Mouse (Mus musculus) embryonic facial prominence, embryonic 15.5 days (tissue): ENCODE measurements around the gene Trappc13. TPM values are rescaled to one million over a fixed set of nuclear protein-coding genes. Genes with fewer than 3 reads are reported as not detected.
A peak's percentile ranks its signal among the peaks of the same experiment; 100 is the strongest.
"Not testable (repeated sequence)": the region's sequence is repeated elsewhere in the genome, so short reads cannot be mapped to it uniquely, and the experiment has no call there.

ENCODE experiments used
- ATAC-seq: fragments of 200-750 bp; cut with Nextera tagmentation; 2 replicates; pipeline ENCODE4 v1.8.0; 2017; ENCODE audit warnings: low read depth, moderate TSS enrichment; ENCODE audit not compliant: insufficient number of reproducible peaks, low FRiP score, low TSS enrichment
- H3K27ac ChIP-seq: fragments of 300-500 bp; sonication (generic); replicated peaks from 2 replicates; pipeline ENCODE4 v1.5.1; 2015; ENCODE audit warnings: mild to moderate bottlenecking, inconsistent platforms
- H3K27me3 ChIP-seq: fragments of 300-500 bp; sonication (generic); 2 replicates; pipeline ENCODE4 v1.6.1; 2015; ENCODE audit warnings: inconsistent platforms
- H3K36me3 ChIP-seq: fragments of 300-500 bp; sonication (generic); 2 replicates; pipeline ENCODE4 v1.6.1; 2015; ENCODE audit warnings: mild to moderate bottlenecking, inconsistent platforms
- H3K4me1 ChIP-seq: fragments of 300-500 bp; sonication (generic); 2 replicates; pipeline ENCODE4 v1.6.1; 2015; ENCODE audit warnings: inconsistent platforms
- H3K4me2 ChIP-seq: fragments of 300-500 bp; sonication (generic); replicated peaks from 2 replicates; pipeline ENCODE4 v1.6.1; 2015; ENCODE audit warnings: mild to moderate bottlenecking, inconsistent platforms
- H3K4me3 ChIP-seq: fragments of 300-500 bp; sonication (generic); replicated peaks from 2 replicates; pipeline ENCODE4 v1.5.1; 2015; ENCODE audit warnings: mild to moderate bottlenecking, inconsistent platforms
- H3K9ac ChIP-seq: fragments of 300-500 bp; sonication (generic); 2 replicates; pipeline ENCODE4 v1.6.1; 2015; ENCODE audit warnings: inconsistent platforms
- H3K9me3 ChIP-seq: fragments of 300-500 bp; sonication (generic); replicated peaks from 2 replicates; pipeline ENCODE4 v1.6.1; 2016; ENCODE audit warnings: inconsistent platforms
- whole genome bisulfite sequencing: fragments of 180-500 bp; shearing (Covaris S2); methylation state at CpG from one replicate; pipeline ENCODE4 v1.1.7; 2015; 5-methylcytosine and 5-hydroxymethylcytosine counted together
- polyA plus RNA-seq: library from polyadenylated mRNA; unstranded; fragments of >200 nt; fragmentation: Nextera tagmentation; extraction: Ambion mirVana; gene quantifications from 2 replicates; pipeline ENCODE4 v1.2.1, GENCODE M21; 2015

Gene Trappc13
- polyA plus RNA-seq: 55.0 and 55.9 TPM in 2 replicates

DNA sequence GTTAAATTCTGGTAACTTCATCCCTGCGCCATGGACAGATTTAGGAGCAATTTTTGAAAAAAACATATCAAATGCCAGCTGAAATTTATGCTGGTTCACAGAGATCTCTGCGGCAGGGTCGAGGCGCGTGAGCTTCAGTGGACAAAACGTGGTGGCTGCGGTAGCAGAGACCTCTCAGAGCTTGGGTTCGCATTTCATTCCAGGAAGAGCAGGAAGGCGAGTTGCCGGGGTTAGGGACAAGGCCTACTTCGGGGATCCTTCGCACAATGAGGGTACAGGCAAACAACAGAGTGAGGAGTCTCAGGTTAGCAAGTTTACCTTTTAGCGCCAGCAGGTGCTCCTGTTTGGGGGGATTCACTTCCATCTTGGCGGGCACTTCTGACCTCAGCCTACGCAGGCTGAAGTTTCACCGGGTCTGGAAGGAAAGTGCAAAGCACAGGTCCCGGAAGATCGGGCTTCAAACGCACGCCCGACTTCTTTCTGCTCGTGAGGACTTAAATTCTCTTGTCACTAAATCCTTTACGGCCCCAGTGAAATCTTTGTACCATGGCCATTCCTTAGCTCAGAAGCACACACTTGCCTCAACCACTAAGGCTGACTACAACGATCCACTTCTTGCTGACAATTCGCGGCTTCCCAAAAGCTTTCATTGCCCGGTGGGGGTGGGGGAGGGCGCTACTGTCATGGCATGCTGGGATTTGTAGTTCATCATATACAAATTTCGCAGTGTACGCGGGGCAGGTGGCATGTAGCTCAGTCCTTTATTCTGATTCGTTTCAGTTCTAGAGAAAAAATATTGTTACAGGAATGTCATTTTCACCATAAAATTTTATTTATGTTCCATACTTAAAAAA is at the start of gene Trappc13:
Trappc13 (minus strand) TSS at position 674 of the 854 bp plus-strand sequence.
- H3K4me1 ChIP-seq: peaks cover 7% of the 10 kb centered on the region; the same call in 1 of the 2 replicates
- H3K4me3 ChIP-seq: peak within 1 kb of the TSS; percentile 98
- peak within 1 kb of the TSS; percentile 86 for H3K27ac ChIP-seq
- peak; percentile 84 for ATAC-seq
- H3K27me3 ChIP-seq: no peaks in the 10 kb centered on the region
- H3K9me3 ChIP-seq: no peaks in the 10 kb centered on the region
- under 1% methylated on average over 32 of the region's 32 CpGs for WGBS
- H3K9ac ChIP-seq: peak within 1 kb of the TSS; percentile 85
- H3K4me2 ChIP-seq: peak within 1 kb of the TSS; percentile 53
- no peaks in the 10 kb centered on the region for H3K36me3 ChIP-seq

DNA sequence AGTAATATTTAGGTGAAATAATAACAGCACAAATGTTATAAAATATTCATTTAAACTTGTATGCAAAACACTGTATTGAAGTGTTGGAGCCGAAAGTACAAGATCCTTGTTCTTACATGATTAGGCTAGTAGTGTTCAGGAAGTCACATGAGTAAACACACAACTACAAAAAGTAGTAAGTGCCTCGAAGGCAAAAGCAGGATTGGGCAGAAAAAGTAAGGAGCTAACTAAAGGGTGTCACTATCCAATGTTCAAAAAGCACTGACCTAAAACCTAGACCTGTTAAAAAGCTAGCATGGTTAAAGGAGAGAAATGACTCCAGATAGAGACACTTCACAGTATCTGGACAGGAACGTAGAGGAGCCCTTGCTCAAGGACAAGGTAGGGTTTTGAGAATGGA is 49.2 kb upstream of the Trappc13 start:
- no peak overlapping the region for H3K27ac ChIP-seq
- peak overlapping the region; percentile 82 for H3K4me3 ChIP-seq
- H3K9me3 ChIP-seq: no peaks in the 10 kb centered on the region
- no peaks in the 10 kb centered on the region for H3K27me3 ChIP-seq
- H3K36me3 ChIP-seq: 0 out of 2 replicates have a peak, but pooled peaks cover 3% of the 10 kb centered on the region
- H3K9ac ChIP-seq: no peak overlapping the region
- ATAC-seq: no peak
- peaks cover 9% of the 10 kb centered on the region; the same call in 1 of the 2 replicates for H3K4me1 ChIP-seq
- 53% methylated on average over 3 of the region's 3 CpGs for WGBS
- H3K4me2 ChIP-seq: peak overlapping the region; percentile 59

DNA sequence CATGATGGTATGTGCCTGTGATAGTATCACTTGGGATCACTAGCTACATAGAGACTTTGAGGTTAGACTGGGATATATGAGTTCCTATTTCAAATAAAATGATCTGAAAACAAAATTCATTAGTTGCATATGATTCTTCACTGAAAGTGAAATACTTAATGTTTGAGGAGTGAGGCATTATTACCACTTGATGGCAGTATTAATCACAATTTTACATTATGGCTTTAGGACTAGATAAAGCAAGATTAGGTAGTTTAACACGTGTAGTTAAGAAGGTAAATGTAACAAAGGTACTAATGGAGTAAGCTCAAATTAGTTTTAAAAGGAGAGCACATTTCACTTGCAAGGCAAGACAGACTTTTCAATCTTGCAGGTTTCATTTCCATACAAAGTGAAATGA is 26.0 kb upstream of the Trappc13 start:
- no peak overlapping the region for H3K4me2 ChIP-seq
- no peak overlapping the region for H3K9ac ChIP-seq
- WGBS: 59% methylated on average over 1 of the region's 1 CpGs
- no peaks in the 10 kb centered on the region for H3K4me1 ChIP-seq
- no peaks in the 10 kb centered on the region for H3K27me3 ChIP-seq
- peaks cover 16% of the 10 kb centered on the region for H3K36me3 ChIP-seq
- H3K4me3 ChIP-seq: no peak overlapping the region
- H3K27ac ChIP-seq: no peak overlapping the region
- H3K9me3 ChIP-seq: no peaks in the 10 kb centered on the region
- ATAC-seq: no peak

DNA sequence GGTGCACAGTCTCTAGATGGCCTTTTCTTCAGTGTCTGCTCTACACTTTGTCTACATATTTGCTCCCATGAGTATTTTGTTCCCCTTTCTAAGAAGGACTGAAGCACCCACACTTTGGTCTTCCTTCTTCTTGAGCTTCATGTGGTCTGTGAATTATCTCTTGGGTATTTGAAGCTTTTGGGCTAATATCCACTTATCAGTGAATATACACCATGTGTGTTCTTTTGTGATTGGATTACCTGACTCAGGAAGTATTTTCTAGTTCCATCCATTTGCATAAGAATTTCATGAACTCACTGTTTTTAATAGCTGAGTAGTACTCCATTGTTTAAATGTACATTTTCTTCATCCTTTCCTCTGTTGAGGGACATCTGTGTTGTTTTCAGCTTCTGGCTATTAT is 17.6 kb upstream of the Trappc13 start:
- not testable (repeated sequence) for H3K27ac ChIP-seq, ATAC-seq, H3K9me3 ChIP-seq, H3K4me2 ChIP-seq, H3K4me1 ChIP-seq, H3K9ac ChIP-seq, H3K4me3 ChIP-seq, H3K27me3 ChIP-seq
- peaks cover 34% of the 10 kb centered on the region for H3K36me3 ChIP-seq

DNA sequence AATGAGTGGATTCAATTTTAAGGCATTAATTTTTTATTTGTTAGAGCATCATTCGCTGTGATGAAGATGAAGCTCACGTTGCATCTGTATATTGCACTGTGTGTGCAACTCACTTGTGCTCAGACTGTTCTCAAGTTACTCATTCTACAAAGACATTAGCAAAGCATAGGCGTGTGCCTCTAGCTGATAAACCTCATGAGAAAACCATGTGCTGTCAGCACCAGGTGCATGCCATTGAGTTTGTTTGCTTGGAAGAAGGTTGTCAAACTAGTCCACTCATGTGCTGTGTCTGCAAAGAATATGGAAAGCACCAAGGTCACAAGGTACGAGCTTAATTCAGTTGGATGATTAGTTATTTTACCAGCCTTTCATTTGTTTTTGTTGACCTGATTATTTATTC is 9.1 kb upstream of the Trappc13 start:
- WGBS: 84% methylated on average over 4 of the region's 4 CpGs
- Histone ChIP-seq H3K36me3 (peaks cover 35% of the 10 kb centered on the region; the same call in 1 of the 2 replicates), H3K4me3 (no peak overlapping the region), H3K27me3 (no peaks in the 10 kb centered on the region), H3K9ac (no peak overlapping the region), H3K9me3 (no peaks in the 10 kb centered on the region), H3K27ac (no peak overlapping the region), H3K4me2 (no peak overlapping the region), H3K4me1 (no peaks in the 10 kb centered on the region)
- no peak for ATAC-seq

DNA sequence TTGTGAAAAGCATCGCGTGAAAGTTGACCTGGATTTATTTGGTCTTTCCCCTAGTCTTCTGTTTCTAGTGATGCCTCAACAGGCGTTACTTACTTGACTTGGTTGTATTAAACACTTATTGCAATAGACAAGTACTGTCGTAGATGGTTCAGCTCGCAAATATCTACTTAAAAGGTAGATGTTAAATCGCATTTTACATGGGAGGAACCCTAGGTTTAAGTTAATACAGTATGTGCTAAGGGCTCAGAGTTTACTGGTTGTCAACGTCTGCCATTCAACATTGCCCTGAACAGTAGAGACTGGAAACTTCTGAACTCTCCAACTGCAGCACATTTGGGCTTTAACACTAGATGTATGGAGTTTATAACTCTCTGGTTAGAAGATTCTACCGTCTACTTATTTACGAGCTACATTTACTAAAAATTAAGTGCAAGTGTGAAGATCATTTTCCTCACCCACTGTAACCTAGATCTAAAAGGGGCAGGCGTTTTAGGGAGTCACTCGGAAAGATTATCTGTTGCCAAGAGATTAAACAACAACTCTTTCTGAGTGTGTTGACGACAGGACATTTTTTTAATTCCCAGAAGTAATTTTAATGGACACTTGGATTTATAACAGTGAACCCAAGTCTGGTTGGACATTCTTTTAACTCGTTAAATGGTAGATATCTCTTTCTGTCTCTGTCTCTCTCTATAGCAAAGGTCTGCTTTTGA is 1.1 kb upstream of the Trappc13 start:
- Histone ChIP-seq H3K9ac (peak overlapping the region; percentile 85), H3K4me1 (peaks cover 7% of the 10 kb centered on the region; the same call in 1 of the 2 replicates), H3K4me2 (peak overlapping the region; percentile 53), H3K36me3 (0 out of 2 replicates have a peak, but pooled peaks cover 6% of the 10 kb centered on the region), H3K4me3 (peak overlapping the region; percentile 98), H3K27ac (peak overlapping the region; percentile 86), H3K9me3 (no peaks in the 10 kb centered on the region), H3K27me3 (no peaks in the 10 kb centered on the region)
- WGBS: 15% methylated on average over 13 of the region's 13 CpGs
- no peak for ATAC-seq

DNA sequence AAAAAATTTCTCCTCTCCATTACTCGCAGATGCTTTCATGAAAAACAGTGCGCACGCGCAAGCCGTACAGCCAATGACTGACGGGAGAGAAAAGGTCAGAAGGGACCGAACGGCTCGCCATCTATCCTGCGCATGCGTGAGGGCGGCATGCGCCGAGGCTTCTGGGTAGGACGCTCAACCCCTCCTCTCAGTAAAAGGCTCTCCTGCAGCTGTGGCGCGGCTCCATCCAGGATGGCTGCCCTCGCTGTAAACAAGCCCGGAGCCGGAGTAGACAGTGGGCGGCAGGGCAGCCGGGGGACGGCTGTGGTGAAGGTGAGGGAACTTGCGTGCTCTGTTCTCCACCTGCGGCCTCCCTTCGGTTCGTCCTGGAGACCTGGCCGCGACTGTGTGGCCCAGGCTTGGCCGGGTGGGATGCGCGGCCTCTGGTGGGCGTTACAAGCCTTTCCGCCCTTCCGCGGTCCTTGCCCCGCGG is 417 bp upstream of the Trappc13 start, which contains the start of gene Trim23:
Trim23 (plus strand) TSS at position 148 of the 472 bp plus-strand sequence.
- 0 out of 2 replicates have a peak, but pooled peaks cover 2% of the 10 kb centered on the region for H3K36me3 ChIP-seq
- H3K9me3 ChIP-seq: no peaks in the 10 kb centered on the region
- peak within 1 kb of the TSS; percentile 98 for H3K4me3 ChIP-seq
- WGBS: under 1% methylated on average over 38 of the region's 38 CpGs
- peak; percentile 99 for ATAC-seq
- peak within 1 kb of the TSS; percentile 85 for H3K9ac ChIP-seq
- H3K4me2 ChIP-seq: peak within 1 kb of the TSS; percentile 53
- H3K27me3 ChIP-seq: no peaks in the 10 kb centered on the region
- H3K4me1 ChIP-seq: peaks cover 7% of the 10 kb centered on the region; the same call in 1 of the 2 replicates
- H3K27ac ChIP-seq: peak within 1 kb of the TSS; percentile 86

DNA sequence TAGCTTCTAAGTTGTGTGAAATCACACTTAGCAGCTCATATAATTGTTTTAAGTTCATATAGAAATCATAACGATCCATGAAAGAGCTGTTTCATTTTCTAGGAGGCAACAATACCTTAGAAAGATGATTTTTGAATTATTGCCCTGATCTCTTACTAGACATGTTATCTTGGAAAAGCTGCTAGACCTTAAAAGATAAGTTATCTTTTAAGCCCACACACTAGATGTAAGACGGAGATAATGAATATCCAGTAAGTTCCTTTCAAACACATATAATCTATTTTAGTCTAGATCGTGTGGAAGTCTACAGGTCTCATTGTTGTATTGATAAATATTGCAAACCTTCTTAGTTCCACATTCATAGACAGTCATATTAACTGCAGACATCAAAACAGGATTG is 1.4 kb downstream of the Trappc13 start:
- H3K4me1 ChIP-seq: peaks cover 7% of the 10 kb centered on the region; the same call in 1 of the 2 replicates
- H3K27ac ChIP-seq: no peak overlapping the region
- 75% methylated on average over 3 of the region's 3 CpGs for WGBS
- no peak for ATAC-seq
- H3K36me3 ChIP-seq: no peaks in the 10 kb centered on the region
- H3K9ac ChIP-seq: no peak overlapping the region
- peak overlapping the region; percentile 46 for H3K4me2 ChIP-seq
- no peaks in the 10 kb centered on the region for H3K27me3 ChIP-seq
- H3K9me3 ChIP-seq: no peaks in the 10 kb centered on the region
- H3K4me3 ChIP-seq: peak overlapping the region; percentile 31

DNA sequence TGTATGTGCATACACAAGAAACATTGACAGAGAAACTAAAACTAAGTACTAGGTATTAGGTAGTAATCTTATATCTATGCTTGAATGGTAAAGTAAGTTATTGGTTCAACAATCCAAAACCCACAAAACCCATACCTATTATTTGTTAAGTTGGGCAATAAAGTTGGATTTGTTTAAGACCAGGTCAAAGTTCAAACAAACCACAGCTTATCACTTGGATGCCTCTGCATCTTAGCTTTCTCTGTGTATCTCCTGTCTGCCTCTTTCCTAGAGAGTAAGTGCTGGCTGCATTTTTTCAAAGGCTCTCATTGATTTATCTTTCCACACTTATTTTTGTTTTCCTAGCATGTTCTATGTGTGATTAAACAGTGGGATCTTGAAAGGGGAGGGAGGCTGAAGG is 5.8 kb downstream of the Trappc13 start:
- Histone ChIP-seq H3K27me3 (no peaks in the 10 kb centered on the region), H3K9me3 (no peaks in the 10 kb centered on the region), H3K9ac (no peak overlapping the region), H3K4me1 (peaks cover 7% of the 10 kb centered on the region; the same call in 1 of the 2 replicates), H3K36me3 (peaks cover 14% of the 10 kb centered on the region), H3K4me3 (no peak overlapping the region), H3K4me2 (no peak overlapping the region), H3K27ac (no peak overlapping the region)
- no peak for ATAC-seq

DNA sequence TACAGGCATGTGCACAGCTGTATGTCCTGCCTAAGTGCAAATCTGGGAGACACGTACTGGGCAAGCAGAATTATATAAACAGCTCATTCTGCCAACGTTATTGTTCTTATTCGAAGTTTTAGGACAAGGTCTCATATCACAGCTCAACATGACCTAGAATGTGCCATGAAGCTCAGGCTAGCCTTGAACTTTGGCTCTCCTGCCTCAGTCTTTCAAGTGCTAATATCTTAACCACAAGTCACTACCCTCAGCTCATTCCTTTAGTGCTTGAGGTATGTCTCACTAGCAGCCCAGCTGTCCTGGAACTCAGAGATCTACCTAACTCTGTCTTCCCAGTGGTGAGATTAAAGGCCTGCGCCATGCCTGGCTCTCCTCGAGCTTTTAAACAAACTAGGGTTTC is 6.6 kb downstream of the Trappc13 start:
- no peak for ATAC-seq
- Histone ChIP-seq H3K4me3 (no peak overlapping the region), H3K4me2 (no peak overlapping the region), H3K9me3 (no peaks in the 10 kb centered on the region), H3K36me3 (peaks cover 14% of the 10 kb centered on the region), H3K4me1 (0 out of 2 replicates have a peak, but pooled peaks cover 3% of the 10 kb centered on the region), H3K9ac (no peak overlapping the region), H3K27ac (no peak overlapping the region), H3K27me3 (no peaks in the 10 kb centered on the region)
- 94% methylated on average over 5 of the region's 5 CpGs for WGBS

DNA sequence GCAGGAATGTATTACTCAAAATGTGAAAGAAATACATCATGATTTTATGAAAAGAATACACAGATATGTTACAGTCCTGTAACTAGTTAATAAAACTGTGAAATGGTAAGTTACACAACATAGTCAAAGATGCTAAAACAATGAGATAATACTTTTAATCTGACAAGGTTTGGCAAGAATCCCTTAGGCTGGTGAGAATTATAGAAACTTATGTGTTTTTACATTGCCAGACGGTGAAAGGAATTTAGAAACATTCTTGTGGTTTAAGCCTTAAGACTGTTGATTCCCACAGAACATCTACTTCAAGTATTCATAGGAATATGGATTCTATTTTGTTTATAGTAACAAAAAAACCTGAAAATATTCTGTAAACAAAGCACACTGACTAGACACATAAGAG is 22.6 kb downstream of the Trappc13 start:
- no peak for ATAC-seq
- H3K9ac ChIP-seq: no peak overlapping the region

More for the DNA sequence above, 22.6 kb downstream of the Trappc13 start:
- H3K27ac ChIP-seq: no peak overlapping the region
- no peaks in the 10 kb centered on the region for H3K27me3 ChIP-seq
- peaks cover 35% of the 10 kb centered on the region for H3K36me3 ChIP-seq
- H3K9me3 ChIP-seq: no peaks in the 10 kb centered on the region
- H3K4me2 ChIP-seq: no peak overlapping the region
- H3K4me1 ChIP-seq: no peaks in the 10 kb centered on the region
- H3K4me3 ChIP-seq: no peak overlapping the region
- WGBS: 19% methylated on average over 1 of the region's 1 CpGs
